Mouse (Mus musculus): ENCODE measurements at regions not wholly inside any gene's neighbourhood (a gene's known extent, or its start where the extent isn't known, plus 50 kb on each side); places are given as distances from the start of the nearest gene placed in this dataset.

- TF ChIP-seq CTCF (IDR thresholded peaks at IDR 0.05; ENCODE audit: control insufficient read depth, insufficient read depth, insufficient read length) (no peak), MYOD1 (IDR thresholded peaks at IDR 0.05; ENCODE audit: control insufficient read depth, insufficient read length, low read depth) (no peak), FOSL1 (IDR thresholded peaks at IDR 0.05; ENCODE audit: insufficient read depth, low read length, poor library complexity, severe bottlenecking) (no peak), USF1 (IDR thresholded peaks at IDR 0.05; ENCODE audit: low read depth) (no peak)
These were observed 439.1 kb upstream of the Jarid2 start for GRCm38 (mm10) chr13:44290199-44290598.

All from C2C12 (cell line).